ENCODE assay signal across 18 mouse cellular contexts in genomic region chr3:70807170-70807569, GRCm38 (mm10).
DNase-seq lines count a peak whose midpoint lies in the region; ATAC-seq lines count a peak whose summit lies in the region.
"Had no signal": no experiment of that assay in that cellular context is flagged by ENCODE, and none has a peak within 500 bp of the region (broad histone marks: within the 10 kb centered on the region; RNA-seq: fewer than 3 reads in every experiment).

No protein-coding gene starts in this region.

- no peak overlapping the region for H3K9ac ChIP-seq in heart, embryonic 11.5 days (ENCODE audit: low read depth, low read length)
- H3K9ac ChIP-seq: embryonic facial prominence, embryonic 12.5 days; forebrain, embryonic 12.5 days; hindbrain, embryonic 12.5 days; intestine, embryonic 15.5 days; neural tube, embryonic 13.5 days had no signal

- DNase-seq in heart, adult 11 months = peak; percentile 93
- peak; percentile 95 for DNase-seq in 416B (ENCODE audit: low read depth)
- peak; percentile 5 for DNase-seq in c-Kit-positive CD71-negative TER-119-negative erythroid progenitor cells, embryonic 14.5 days (ENCODE audit: low read depth)
- peak; percentile 11 for DNase-seq in heart, postnatal 10 days
- no peak for DNase-seq in left cerebral cortex, adult 8-10 months (ENCODE audit: low spot score in 2 of 2)
- no peak for DNase-seq in limb, embryonic 10.5 days (ENCODE audit: low spot score)
- no peak for DNase-seq in frontal cortex, postnatal 25 days (ENCODE audit: low spot score in 2 of 2)
- DNase-seq: cerebellum, adult 8-10 months; liver; thymus, postnatal 25 days had no signal

- no peaks in the 10 kb centered on the region for H3K4me1 ChIP-seq in heart, embryonic 11.5 days (ENCODE audit: control insufficient read depth, insufficient read depth, low read length)
- no peaks in the 10 kb centered on the region for H3K4me1 ChIP-seq in limb, embryonic 10.5 days
- H3K4me1 ChIP-seq: embryonic facial prominence, embryonic 12.5 days; forebrain, embryonic 12.5 days; hindbrain, embryonic 12.5 days; intestine, embryonic 15.5 days; neural tube, embryonic 13.5 days had no signal

- no peaks in the 10 kb centered on the region for H3K9me3 ChIP-seq in heart, embryonic 11.5 days (replicated peaks; ENCODE audit: control insufficient read depth, low read length)
- H3K9me3 ChIP-seq in limb, embryonic 10.5 days (replicated peaks) = no peaks in the 10 kb centered on the region
- H3K9me3 ChIP-seq: embryonic facial prominence, embryonic 12.5 days; forebrain, embryonic 12.5 days; hindbrain, embryonic 12.5 days; intestine, embryonic 15.5 days; neural tube, embryonic 13.5 days had no signal

- no peak overlapping the region for H3K4me2 ChIP-seq in heart, embryonic 11.5 days
- H3K4me2 ChIP-seq: embryonic facial prominence, embryonic 12.5 days; forebrain, embryonic 12.5 days; hindbrain, embryonic 12.5 days; intestine, embryonic 15.5 days; neural tube, embryonic 13.5 days had no signal

- no peak overlapping the region for H3K27ac ChIP-seq in heart, embryonic 11.5 days (ENCODE audit: low read depth, low read length)
- H3K27ac ChIP-seq in limb, embryonic 10.5 days = no peak overlapping the region
- H3K27ac ChIP-seq: embryonic facial prominence, embryonic 12.5 days; forebrain, embryonic 12.5 days; hindbrain, embryonic 12.5 days; intestine, embryonic 15.5 days; kidney, postnatal 0 days; neural tube, embryonic 13.5 days had no signal

- no peak overlapping the region for H3K4me3 ChIP-seq in heart, embryonic 11.5 days (ENCODE audit: low read depth, low read length)
- H3K4me3 ChIP-seq in limb, embryonic 10.5 days = no peak overlapping the region
- H3K4me3 ChIP-seq: embryonic facial prominence, embryonic 12.5 days; forebrain, embryonic 12.5 days; hindbrain, embryonic 12.5 days; intestine, embryonic 15.5 days; neural tube, embryonic 13.5 days had no signal

- 44% methylated on average over 3 of the region's 3 CpGs for WGBS in heart, embryonic 11.5 days (ENCODE audit: insufficient replicate concordance)
- 84% methylated on average over 3 of the region's 3 CpGs for WGBS in limb, embryonic 10.5 days

- no peak for ATAC-seq in heart, embryonic 11.5 days (replicated peaks; ENCODE audit: insufficient number of reproducible peaks, low FRiP score, low TSS enrichment)
- ATAC-seq: intestine, embryonic 15.5 days; midbrain, embryonic 16.5 days had no signal

- no peaks in the 10 kb centered on the region for H3K36me3 ChIP-seq in heart, embryonic 11.5 days (ENCODE audit: control insufficient read depth, insufficient read depth, low read length)
- H3K36me3 ChIP-seq in limb, embryonic 10.5 days = no peaks in the 10 kb centered on the region
- H3K36me3 ChIP-seq: embryonic facial prominence, embryonic 12.5 days; forebrain, embryonic 12.5 days; hindbrain, embryonic 12.5 days; intestine, embryonic 15.5 days; neural tube, embryonic 13.5 days had no signal

- intact Hi-C loops in heart, postnatal 10 days (cut with DNase I) = no loop called here

- no peaks in the 10 kb centered on the region for H3K27me3 ChIP-seq in heart, embryonic 11.5 days (ENCODE audit: control insufficient read depth, insufficient read depth, low read length)
- no peaks in the 10 kb centered on the region for H3K27me3 ChIP-seq in limb, embryonic 10.5 days (ENCODE audit: low read depth, poor library complexity, severe bottlenecking)
- H3K27me3 ChIP-seq: embryonic facial prominence, embryonic 12.5 days; forebrain, embryonic 12.5 days; hindbrain, embryonic 12.5 days; intestine, embryonic 15.5 days; neural tube, embryonic 13.5 days had no signal

Comparison
In these comparisons a context has a peak if more than half of its experiments do, and no peak if none do; other contexts are left out.
1. DNase-seq: peak in heart, adult 11 months (single experiment), 416B (single experiment), c-Kit-positive CD71-negative TER-119-negative erythroid progenitor cells, embryonic 14.5 days (single experiment) and heart, postnatal 10 days (2 of 2); none in left cerebral cortex, adult 8-10 months (0 of 2), limb, embryonic 10.5 days (single experiment) and frontal cortex, postnatal 25 days (0 of 2).